Mouse (Mus musculus): ENCODE results near the gene Ccnjl. TPM values are rescaled to one million over a fixed set of nuclear protein-coding genes. Genes with fewer than 3 reads are reported as not detected.

Ccnjl gene
- total RNA-seq, 2 experiments from 2014 or later, result 10.4 to 12.0 TPM

GRCm38 (mm10) chr11:43626927-43627645 lies 98.5 kb downstream of the Ccnjl start:
- DNase-seq, result no peak

GRCm38 (mm10) chr11:43631645-43632044 lies 103.1 kb downstream of the Ccnjl start:
- no peak for DNase-seq

GRCm38 (mm10) chr11:43632566-43632965 lies 104.0 kb downstream of the Ccnjl start:
- no peak for DNase-seq

GRCm38 (mm10) chr11:43633165-43633564 lies 104.6 kb downstream of the Ccnjl start:
- no peak for DNase-seq

GRCm38 (mm10) chr11:43633658-43634401 lies 105.2 kb downstream of the Ccnjl start:
- DNase-seq, result peak; percentile 86

Other genes starting within 250 kb of the Ccnjl start
- gene Pttg1, start 102.5 kb upstream of the Ccnjl start, total RNA-seq (2021), result 10 to 100 TPM; 83.5 to 98.0 TPM
- 10 to 100 TPM; 25.8 to 28.6 TPM for gene Slu7, start 95.0 kb upstream of the Ccnjl start, total RNA-seq (2021)
- 10 to 100 TPM; 10.5 to 13.2 TPM for gene C1qtnf2, start 54.5 kb upstream of the Ccnjl start, total RNA-seq (2021)
- gene 4933415A04Rik, start 58.3 kb downstream of the Ccnjl start, total RNA-seq (2021), result 1 to 10 TPM; 3.3 to 3.8 TPM
- gene Fabp6, start 72.8 kb downstream of the Ccnjl start, total RNA-seq (2021), result not detected
- 10 to 100 TPM; 38.7 to 39.4 TPM for gene Pwwp2a, start 153.2 kb downstream of the Ccnjl start, total RNA-seq (2021)
- 10 to 100 TPM; 40.4 to 43.5 TPM for gene Ttc1, start 219.2 kb downstream of the Ccnjl start, total RNA-seq (2021)